Mouse (Mus musculus): ENCODE results near the gene Tcf15. TPM values are rescaled to one million over a fixed set of nuclear protein-coding genes. Genes with fewer than 3 reads are reported as not detected.

The Tcf15 gene
- polyA plus RNA-seq, 1 experiment from 2014 or later, result 9.9 TPM

Other genes starting within 250 kb of the Tcf15 start
- gene Angpt4, start 232.4 kb upstream of the Tcf15 start, polyA plus RNA-seq (2016; fragmentation: Nextera tagmentation; extraction: Ambion mirVana), result 0.14 and 0.20 TPM in 2 replicates
- 78.6 and 86.0 TPM in 2 replicates for gene Fam110a, start 163.3 kb upstream of the Tcf15 start, polyA plus RNA-seq (2016; fragmentation: Nextera tagmentation; extraction: Ambion mirVana)
- 1.5 TPM in 2 replicates for gene Slc52a3, start 147.1 kb upstream of the Tcf15 start, polyA plus RNA-seq (2016; fragmentation: Nextera tagmentation; extraction: Ambion mirVana)
- gene Scrt2, start 62.0 kb upstream of the Tcf15 start, polyA plus RNA-seq (2016; fragmentation: Nextera tagmentation; extraction: Ambion mirVana), result 26.8 and 28.3 TPM in 2 replicates
- gene Srxn1, start 38.0 kb upstream of the Tcf15 start, polyA plus RNA-seq (2016; fragmentation: Nextera tagmentation; extraction: Ambion mirVana), result 13.8 and 15.3 TPM in 2 replicates
- gene Csnk2a1, start 83.3 kb downstream of the Tcf15 start, polyA plus RNA-seq (2016; fragmentation: Nextera tagmentation; extraction: Ambion mirVana), result 88.4 and 90.6 TPM in 2 replicates
- 41.5 and 43.5 TPM in 2 replicates for gene Tbc1d20, start 150.3 kb downstream of the Tcf15 start, polyA plus RNA-seq (2016; fragmentation: Nextera tagmentation; extraction: Ambion mirVana)
- gene Rbck1, start 189.1 kb downstream of the Tcf15 start, polyA plus RNA-seq (2016; fragmentation: Nextera tagmentation; extraction: Ambion mirVana), result 91.5 and 91.9 TPM in 2 replicates
- gene Trib3, start 200.5 kb downstream of the Tcf15 start, polyA plus RNA-seq (2016; fragmentation: Nextera tagmentation; extraction: Ambion mirVana), result 3.0 and 3.5 TPM in 2 replicates
- 14.4 and 15.0 TPM in 2 replicates for gene Nrsn2, start 233.1 kb downstream of the Tcf15 start, polyA plus RNA-seq (2016; fragmentation: Nextera tagmentation; extraction: Ambion mirVana)

Measured in hindbrain, embryonic 12.5 days (tissue).